Mouse (Mus musculus): ENCODE data around the gene C8a.

C8a gene

DNA sequence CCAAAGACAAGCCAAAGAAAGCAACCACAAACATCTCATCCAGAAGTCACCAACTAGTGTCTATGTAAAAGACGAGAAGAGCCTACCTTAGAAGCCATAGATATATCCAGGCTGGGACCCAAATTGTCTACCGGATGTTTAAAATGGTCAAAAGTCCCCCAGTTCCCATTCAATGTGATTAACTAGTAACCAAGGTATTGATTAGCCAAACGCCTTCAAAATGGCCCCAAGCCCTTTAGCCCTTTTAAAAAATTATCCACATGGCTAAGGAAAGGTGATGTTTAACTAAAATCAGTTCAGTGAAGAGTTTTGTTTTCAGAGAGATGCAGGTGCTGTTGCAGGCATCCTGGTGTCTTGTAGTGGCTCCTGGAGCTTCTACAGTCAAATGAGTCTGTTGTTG is at the start of gene C8a:
C8a (minus strand) TSS at position 76 of the 400 bp plus-strand sequence.
- in situ Hi-C loops (cut with MboI, MseI) = no loop called here

- in situ Hi-C loops (cut with MboI, MseI) = no loop called here
Observed at GRCm38 (mm10) chr4:104925383-104925782, 49.2 kb upstream of the C8a start.

DNA sequence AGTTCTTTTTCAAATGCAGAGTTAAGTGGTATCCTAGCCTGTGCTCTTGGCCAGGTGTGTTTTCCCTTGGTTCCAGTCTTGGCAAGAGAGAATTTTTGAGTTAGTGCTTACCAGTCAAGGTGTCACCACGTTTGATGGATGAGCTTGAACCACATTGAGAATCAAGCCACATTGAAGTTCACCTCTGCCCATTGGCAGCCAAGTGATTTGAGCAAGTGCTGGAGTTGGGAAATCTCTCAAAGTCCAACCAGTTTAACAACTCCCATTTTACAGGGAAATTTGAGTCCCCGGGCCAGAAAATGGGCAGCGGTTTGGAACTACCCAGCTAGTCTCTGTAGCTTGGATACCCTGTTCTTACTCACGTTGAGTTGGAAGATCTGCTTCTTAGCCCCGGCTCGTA is 41.8 kb upstream of the C8a start:
- in situ Hi-C loops (cut with MboI, MseI) = no loop called here

GRCm38 (mm10) chr4:104914711-104915247 is 38.6 kb upstream of the C8a start:
- in situ Hi-C loops (cut with MboI, MseI) = no loop called here

DNA sequence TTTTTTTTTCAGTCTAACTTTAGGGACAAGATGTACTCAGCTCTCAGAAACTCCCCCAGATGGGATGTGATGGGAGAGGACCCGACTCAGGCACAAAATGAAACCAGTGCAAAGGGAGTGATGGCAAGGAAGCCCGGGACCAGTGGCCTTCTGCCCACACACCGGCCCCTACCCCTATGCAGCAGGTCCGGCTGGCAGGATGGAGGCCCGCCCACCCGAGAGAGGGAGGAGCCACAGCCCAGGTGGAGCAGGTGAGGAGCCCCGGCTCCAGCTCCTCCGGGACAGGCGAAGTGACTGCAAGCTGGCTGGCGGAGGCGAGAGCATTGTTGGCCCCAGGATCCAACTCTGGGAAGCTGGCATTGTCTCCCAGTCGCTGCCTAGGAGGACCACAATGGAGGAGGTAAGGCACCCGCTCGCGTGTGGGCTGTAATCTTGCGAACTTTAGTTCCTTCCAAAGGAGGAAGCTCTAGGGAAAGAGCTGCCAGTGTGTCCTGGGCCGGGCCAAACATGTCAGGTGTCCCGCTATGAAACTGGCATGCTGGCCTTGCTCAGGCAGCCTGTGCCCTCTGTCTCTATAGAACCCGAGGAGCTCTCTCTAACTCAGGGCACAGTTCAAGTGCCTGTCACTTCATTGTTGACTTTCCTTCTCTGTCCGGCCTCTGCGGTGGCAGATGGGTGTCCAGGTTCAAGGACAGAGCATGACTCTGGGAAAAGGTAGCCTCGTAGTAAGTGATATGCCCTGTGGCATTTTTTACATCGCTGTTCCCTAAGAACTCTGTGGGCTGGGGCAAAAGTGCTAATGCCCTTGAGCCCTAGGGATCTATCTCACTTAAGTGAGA is 37.3 kb upstream of the C8a start, which contains the start of gene Fyb2:
Fyb2 (plus strand) TSS at position 166 of the 839 bp plus-strand sequence.
- in situ Hi-C loops (cut with MboI, MseI) = no loop called here

DNA sequence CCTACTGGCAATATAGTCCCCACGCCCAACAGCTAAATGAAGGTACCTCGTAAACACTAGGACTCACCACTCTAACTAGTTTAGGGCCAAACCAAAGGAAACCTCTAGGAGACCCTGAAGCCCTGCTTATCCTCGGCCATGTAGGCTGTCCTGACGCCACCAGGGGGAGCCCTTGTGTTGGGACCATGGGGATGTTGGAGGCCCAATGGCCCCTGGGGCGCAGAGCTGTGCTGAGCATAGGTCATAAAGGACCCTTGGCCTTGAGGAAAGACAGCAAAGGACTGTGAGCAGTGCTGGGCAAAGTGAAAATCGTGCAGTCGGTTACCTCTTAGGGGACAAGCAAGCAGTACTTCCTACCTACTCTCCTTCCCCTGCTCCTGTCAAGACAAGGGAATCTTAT is 35.5 kb upstream of the C8a start:
- in situ Hi-C loops (cut with MboI, MseI) = no loop called here

DNA sequence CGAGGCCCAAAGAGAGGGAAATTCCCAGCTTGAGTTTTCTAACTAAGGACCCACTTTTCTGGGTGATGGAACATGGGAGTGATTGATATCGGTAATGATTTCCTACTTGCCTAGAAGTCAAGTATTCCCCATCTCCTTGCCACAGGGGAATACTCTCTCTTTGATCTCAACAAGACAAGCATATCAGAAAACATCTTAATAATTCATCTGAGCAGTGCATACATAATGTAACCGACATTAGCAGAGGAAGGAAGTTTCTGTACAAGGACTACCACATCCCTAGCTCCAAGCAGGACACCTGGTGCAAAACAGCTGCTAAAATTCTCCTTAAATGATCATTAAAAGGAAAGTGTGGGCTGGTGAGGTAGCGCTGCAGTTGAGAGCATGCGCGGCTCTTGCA is 28.9 kb upstream of the C8a start:
- in situ Hi-C loops (cut with MboI, MseI) = no loop called here

GRCm38 (mm10) chr4:104902836-104903235 is 26.6 kb upstream of the C8a start:
- in situ Hi-C loops (cut with MboI, MseI) = no loop called here

GRCm38 (mm10) chr4:104894004-104894734 is 18.0 kb upstream of the C8a start:
- in situ Hi-C loops (cut with MboI, MseI) = loop anchor here (10.0 kb wide), 1 partner anchor 199 kb away; no protein-coding TSS in a partner anchor

DNA sequence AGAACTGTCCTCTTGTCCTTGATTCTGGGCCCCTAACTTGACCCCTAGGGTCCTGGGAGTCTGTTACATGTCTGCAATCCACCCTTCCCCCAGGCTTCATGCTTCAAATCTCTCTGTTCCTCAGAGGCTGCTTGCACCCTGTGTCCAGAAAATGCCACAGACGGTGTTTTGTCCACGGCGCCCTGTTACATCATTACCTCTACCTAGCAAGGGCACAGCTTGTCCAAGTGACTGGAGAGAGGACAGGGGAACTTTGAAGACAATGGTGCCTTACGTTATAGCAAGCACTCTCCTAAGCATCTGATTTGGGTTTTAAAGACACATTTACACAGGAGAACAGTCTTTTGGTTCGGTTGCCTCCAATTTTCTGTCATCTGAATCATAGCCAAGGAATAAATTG is 17.4 kb upstream of the C8a start:
- in situ Hi-C loops (cut with MboI, MseI) = loop anchor here (10.0 kb wide), 1 partner anchor 199 kb away; no protein-coding TSS in a partner anchor

DNA sequence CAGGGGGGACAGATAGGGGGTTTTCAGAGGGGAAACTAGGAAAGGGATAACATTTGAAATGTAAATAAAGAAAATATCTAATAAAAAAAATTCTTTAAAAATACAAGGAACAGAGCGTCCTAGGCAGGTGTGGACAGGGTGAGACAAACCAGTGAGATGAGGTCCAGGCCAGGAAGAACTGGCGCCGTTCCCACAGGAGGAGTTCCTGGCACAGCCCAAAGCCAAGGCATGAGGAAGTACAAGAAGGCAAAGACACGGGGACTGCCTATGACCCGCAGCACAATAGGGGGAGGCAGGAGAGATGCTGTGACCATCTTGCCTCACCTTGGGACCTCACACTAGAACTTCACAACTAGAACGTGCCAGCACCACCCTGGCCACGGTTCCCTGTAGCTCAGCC is 15.5 kb upstream of the C8a start:
- in situ Hi-C loops (cut with MboI, MseI) = loop anchor here (10.0 kb wide), 1 partner anchor 197 kb away; no protein-coding TSS in a partner anchor

- in situ Hi-C loops (cut with MboI, MseI) = no loop called here
Observed at GRCm38 (mm10) chr4:104888499-104889262, 12.5 kb upstream of the C8a start.

DNA sequence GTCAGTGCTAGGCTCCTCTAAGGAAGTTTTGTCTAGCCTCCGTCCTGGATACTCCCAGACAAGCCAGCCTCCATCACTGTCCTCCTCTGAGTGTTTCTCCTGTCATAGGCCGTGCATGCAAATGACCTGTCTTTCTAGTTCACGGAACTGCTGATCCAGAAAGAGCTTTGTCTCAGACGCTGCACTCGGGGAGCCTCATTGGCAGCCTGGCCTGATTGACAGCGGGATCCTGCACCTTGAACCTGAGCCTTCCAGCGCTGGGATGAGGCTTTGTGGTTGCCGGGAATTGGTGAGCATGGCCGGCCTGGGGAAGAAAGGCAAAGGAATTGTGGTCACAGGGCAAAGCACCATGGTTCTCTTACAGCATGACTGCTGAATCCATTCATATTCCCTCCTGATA is 11.3 kb upstream of the C8a start:
- in situ Hi-C loops (cut with MboI, MseI) = no loop called here

- in situ Hi-C loops (cut with MboI, MseI) = no loop called here
Observed at GRCm38 (mm10) chr4:104875832-104876231, 366 bp downstream of the C8a start.

- in situ Hi-C loops (cut with MboI, MseI) = no loop called here
Observed at GRCm38 (mm10) chr4:104870196-104870595, 6.0 kb downstream of the C8a start.

DNA sequence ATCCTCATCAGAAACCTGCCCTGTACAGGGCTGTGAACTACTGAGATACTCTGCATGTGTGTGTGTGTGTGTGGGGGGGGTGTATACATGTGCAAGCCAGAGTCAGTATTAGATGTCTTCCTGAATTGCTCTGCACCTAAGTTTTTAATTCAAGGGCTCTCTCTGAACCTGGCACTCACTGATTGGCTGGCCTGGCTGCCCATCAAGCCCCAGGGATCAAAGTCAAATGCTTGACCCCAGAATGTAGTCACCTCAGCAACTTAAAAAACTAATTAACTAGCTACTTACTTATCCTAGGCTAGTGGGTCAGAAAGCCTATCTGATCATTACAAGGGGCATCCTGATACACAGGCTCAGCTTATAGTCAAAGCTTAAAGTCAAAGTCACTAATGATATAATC is 6.6 kb downstream of the C8a start:
- in situ Hi-C loops (cut with MboI, MseI) = no loop called here

DNA sequence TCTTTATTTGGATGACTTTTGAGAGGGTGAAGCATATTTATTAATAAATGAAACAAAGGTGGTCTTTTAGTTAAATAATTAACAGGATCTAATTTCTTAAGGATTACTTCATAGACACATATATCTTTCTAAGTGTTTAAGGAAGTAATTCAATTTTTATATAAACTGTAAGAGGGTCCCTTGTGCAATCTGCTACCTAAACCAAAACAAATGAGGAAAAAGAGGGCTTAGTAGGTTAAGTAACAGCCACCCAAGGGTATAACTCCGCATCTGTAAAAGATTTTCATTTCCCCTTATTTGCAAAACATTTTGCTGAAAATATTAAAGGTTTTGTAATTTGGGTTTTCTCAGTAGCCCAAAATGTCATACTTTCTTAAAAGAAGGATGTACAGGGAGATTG is 11.8 kb downstream of the C8a start:
- in situ Hi-C loops (cut with MboI, MseI) = no loop called here

DNA sequence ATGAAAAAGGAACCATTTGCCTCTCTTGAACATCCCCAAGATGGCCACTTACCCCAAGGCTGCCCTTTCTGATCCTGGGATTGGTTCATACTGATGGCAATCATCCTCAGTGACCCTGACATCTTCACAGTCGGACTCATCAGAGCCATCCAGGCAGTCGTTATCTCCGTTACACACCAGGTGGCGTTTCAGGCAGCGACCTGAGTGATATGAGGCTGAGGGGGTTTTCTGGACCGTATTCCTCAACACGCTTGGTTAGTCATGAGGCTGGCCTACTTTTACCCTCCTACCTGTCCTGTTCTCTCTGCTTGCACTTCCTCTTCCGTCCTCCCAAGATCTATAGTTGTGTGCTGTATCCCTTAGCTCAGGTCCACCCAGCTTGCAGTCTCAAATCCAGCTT is 15.0 kb downstream of the C8a start:
- in situ Hi-C loops (cut with MboI, MseI) = no loop called here

- in situ Hi-C loops (cut with MboI, MseI) = no loop called here
Observed at GRCm38 (mm10) chr4:104857823-104858222, 18.4 kb downstream of the C8a start.

GRCm38 (mm10) chr4:104857029-104857428 is 19.2 kb downstream of the C8a start, which contains the start of gene Gm17662:
Gene Gm17662 (plus strand): TSS chr4:104857329.
- in situ Hi-C loops (cut with MboI, MseI) = no loop called here

DNA sequence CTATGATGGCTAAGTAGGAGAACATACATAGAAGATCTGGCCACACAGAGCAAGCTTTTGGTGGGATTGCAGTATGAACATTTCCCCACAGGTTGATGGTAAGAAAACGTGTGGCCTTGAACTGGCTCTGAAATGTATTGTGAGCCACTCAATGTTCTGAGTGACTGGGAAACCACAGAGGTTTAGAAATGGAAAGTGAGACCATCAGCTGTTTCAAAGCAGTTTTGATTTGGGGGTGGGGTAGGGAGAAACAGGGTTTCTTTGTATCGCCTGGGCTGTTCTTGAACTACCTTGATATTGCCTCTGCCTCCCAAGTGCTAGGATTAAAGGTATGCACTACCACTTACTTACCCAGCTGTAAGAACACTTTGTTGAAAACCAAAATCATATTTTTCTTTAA is 21.0 kb downstream of the C8a start:
- in situ Hi-C loops (cut with MboI, MseI) = no loop called here

DNA sequence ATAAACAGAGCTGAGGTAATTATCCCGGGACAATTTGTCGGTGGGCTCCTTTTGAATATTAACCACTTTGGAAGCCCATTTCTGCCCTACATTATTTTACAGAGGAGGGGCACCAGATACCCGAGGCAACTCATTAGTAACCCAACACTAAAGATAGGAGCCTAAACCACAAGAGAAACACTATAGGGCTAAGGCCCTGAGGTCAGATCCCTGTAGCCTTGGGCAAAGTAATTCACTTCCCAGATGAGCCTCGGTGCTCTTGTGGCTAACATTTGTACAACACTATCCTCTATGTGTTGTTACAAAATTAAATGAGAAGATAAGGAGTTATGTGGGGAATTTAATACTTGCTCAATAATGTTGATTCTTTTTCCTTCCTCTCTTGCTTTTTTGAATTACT is 32.7 kb downstream of the C8a start:
- in situ Hi-C loops (cut with MboI, MseI) = no loop called here
